Mouse (Mus musculus) embryonic facial prominence, embryonic 10.5 days (tissue): ENCODE data around the gene Gm9508. TPM values are rescaled to one million over a fixed set of nuclear protein-coding genes. Genes with fewer than 3 reads are reported as not detected.

Experiments used
- DNase-seq: peaks from one replicate; pipeline ENCODE4 v3.0.0-alpha.2; 2017; ENCODE audit warnings: low spot score
- H3K27ac ChIP-seq: fragments of 300-500 bp; sonication (generic); replicated peaks from 2 replicates; pipeline ENCODE4 v1.5.1; 2016; ENCODE audit warnings: mild to moderate bottlenecking
- H3K27me3 ChIP-seq: fragments of 300-500 bp; sonication (generic); replicated peaks from 2 replicates; pipeline ENCODE4 v1.6.1; 2016; ENCODE audit warnings: low read depth, mild to moderate bottlenecking; ENCODE audit not compliant: poor library complexity, severe bottlenecking
- H3K36me3 ChIP-seq: fragments of 300-500 bp; sonication (generic); replicated peaks from 2 replicates; pipeline ENCODE4 v1.6.1; 2016; ENCODE audit warnings: mild to moderate bottlenecking, moderate library complexity
- H3K4me1 ChIP-seq: fragments of 300-500 bp; sonication (generic); 2 replicates; pipeline ENCODE4 v1.6.1; 2016
- H3K4me3 ChIP-seq: fragments of 300-500 bp; sonication (generic); 2 replicates; pipeline ENCODE4 v1.5.1; 2016; ENCODE audit warnings: mild to moderate bottlenecking, moderate library complexity
- H3K9me3 ChIP-seq: fragments of 300-500 bp; sonication (generic); 2 replicates; pipeline ENCODE4 v1.6.1; 2016; ENCODE audit warnings: mild to moderate bottlenecking
- WGBS: fragments of 180-500 bp; shearing (Covaris S2); methylation state at CpG from one replicate; pipeline ENCODE4 v1.1.7; 2016; 5-methylcytosine and 5-hydroxymethylcytosine counted together
- polyA plus RNA-seq: library from polyadenylated mRNA; unstranded; fragments of >200 nt; fragmentation: Nextera tagmentation; extraction: Ambion mirVana; gene quantifications from 2 replicates; pipeline ENCODE4 v1.2.1, GENCODE M21; 2016

The Gm9508 gene
- polyA plus RNA-seq, 1 experiment from 2014 or later, result not detected

- Histone ChIP-seq H3K27ac (no peak overlapping the region; the same call in 1 of the 2 replicates), H3K36me3 (no peaks in the 10 kb centered on the region), H3K4me1 (no peaks in the 10 kb centered on the region), H3K27me3 (peaks cover 12% of the 10 kb centered on the region), H3K9me3 (no peaks in the 10 kb centered on the region), H3K4me3 (0 out of 2 replicates have a peak overlapping the region, but pooled peaks have one; percentile 6)
- WGBS, result 56% methylated on average over 43 of the region's 43 CpGs
- DNase-seq, result no peak
Observed at GRCm38 (mm10) chr10:77663949-77664665, 32.9 kb downstream of the Gm9508 start.

- WGBS, result 78% methylated on average over 15 of the region's 15 CpGs
- H3K27ac ChIP-seq, result no peak overlapping the region
- no peak for DNase-seq
- no peak overlapping the region for H3K4me3 ChIP-seq
- H3K36me3 ChIP-seq, result no peaks in the 10 kb centered on the region
- H3K4me1 ChIP-seq, result 0 out of 2 replicates have a peak, but pooled peaks cover 3% of the 10 kb centered on the region
- H3K27me3 ChIP-seq, result peaks cover 1% of the 10 kb centered on the region; the same call in 1 of the 2 replicates
- H3K9me3 ChIP-seq, result no peaks in the 10 kb centered on the region
Observed at GRCm38 (mm10) chr10:77658286-77658994, 38.6 kb downstream of the Gm9508 start.

GRCm38 (mm10) chr10:77652046-77652445, 45.0 kb downstream of the Gm9508 start:
- Histone ChIP-seq H3K4me1 (no peaks in the 10 kb centered on the region), H3K27me3 (no peaks in the 10 kb centered on the region), H3K27ac (no peak overlapping the region), H3K4me3 (no peak overlapping the region), H3K9me3 (no peaks in the 10 kb centered on the region), H3K36me3 (peaks cover 2% of the 10 kb centered on the region)
- WGBS, result 88% methylated on average over 9 of the region's 9 CpGs
- no peak for DNase-seq

GRCm38 (mm10) chr10:77647901-77648300, 49.1 kb downstream of the Gm9508 start:
- H3K4me1 ChIP-seq, result no peaks in the 10 kb centered on the region
- DNase-seq, result no peak
- 83% methylated on average over 8 of the region's 8 CpGs for WGBS
- H3K4me3 ChIP-seq, result no peak overlapping the region
- H3K9me3 ChIP-seq, result no peaks in the 10 kb centered on the region
- H3K36me3 ChIP-seq, result peaks cover 44% of the 10 kb centered on the region
- H3K27me3 ChIP-seq, result no peaks in the 10 kb centered on the region
- no peak overlapping the region for H3K27ac ChIP-seq

- Histone ChIP-seq H3K4me1 (no peaks in the 10 kb centered on the region), H3K27me3 (no peaks in the 10 kb centered on the region), H3K4me3 (no peak overlapping the region), H3K27ac (no peak overlapping the region), H3K9me3 (no peaks in the 10 kb centered on the region), H3K36me3 (peaks cover 48% of the 10 kb centered on the region)
- 77% methylated on average over 1 of the region's 1 CpGs for WGBS
- no peak for DNase-seq
Observed at GRCm38 (mm10) chr10:77647461-77647860, 49.6 kb downstream of the Gm9508 start.

Other genes starting within 250 kb of the Gm9508 start
- gene Fam207a, start 181.4 kb downstream of the Gm9508 start, polyA plus RNA-seq, result 43.9 and 46.9 TPM in 2 replicates
- 0.60 and 1.3 TPM in 2 replicates for gene Itgb2, start 167.0 kb downstream of the Gm9508 start, polyA plus RNA-seq
- 65.6 and 71.0 TPM in 2 replicates for gene Pttg1ip, start 115.5 kb downstream of the Gm9508 start, polyA plus RNA-seq
- 419 and 445 TPM in 2 replicates for gene Sumo3, start 91.1 kb downstream of the Gm9508 start, polyA plus RNA-seq
- gene Gm49325, start 91.0 kb downstream of the Gm9508 start, polyA plus RNA-seq, result 1.9 and 8.0 TPM in 2 replicates
- 98.9 and 101 TPM in 2 replicates for gene Ube2g2, start 75.0 kb downstream of the Gm9508 start, polyA plus RNA-seq
- gene Tspear, start 10.7 kb downstream of the Gm9508 start, polyA plus RNA-seq, result 0.97 and 1.2 TPM in 2 replicates
- gene Gm19402, start 6.5 kb downstream of the Gm9508 start, polyA plus RNA-seq, result not detected in 2 replicates
- not detected in 2 replicates for gene Gm10272, start 9.4 kb upstream of the Gm9508 start, polyA plus RNA-seq
- not detected in 2 replicates for gene Gm10024, start 14.2 kb upstream of the Gm9508 start, polyA plus RNA-seq
- gene Gm10142, start 18.6 kb upstream of the Gm9508 start, polyA plus RNA-seq, result not detected in 2 replicates
- gene Krtap12-1, start 23.4 kb upstream of the Gm9508 start, polyA plus RNA-seq, result not detected in 2 replicates
- gene Gm10100, start 29.3 kb upstream of the Gm9508 start, polyA plus RNA-seq, result not detected in 2 replicates
- not detected in 2 replicates for gene Gm18596, start 45.4 kb upstream of the Gm9508 start, polyA plus RNA-seq
- gene Gm9736, start 54.1 kb upstream of the Gm9508 start, polyA plus RNA-seq, result not detected in 2 replicates
- not detected in 2 replicates for gene Gm3233, start 62.4 kb upstream of the Gm9508 start, polyA plus RNA-seq
- gene Gm3238, start 74.1 kb upstream of the Gm9508 start, polyA plus RNA-seq, result not detected in 2 replicates
- gene Gm7138, start 79.7 kb upstream of the Gm9508 start, polyA plus RNA-seq, result not detected in 2 replicates
- not detected in 2 replicates for gene Gm3250, start 85.3 kb upstream of the Gm9508 start, polyA plus RNA-seq
- not detected in 2 replicates for gene Gm7137, start 91.0 kb upstream of the Gm9508 start, polyA plus RNA-seq
- gene Gm9639, start 97.8 kb upstream of the Gm9508 start, polyA plus RNA-seq, result not detected in 2 replicates
- not detected in 2 replicates for gene Gm19668, start 101.9 kb upstream of the Gm9508 start, polyA plus RNA-seq
- not detected in 2 replicates for gene Gm9507, start 114.6 kb upstream of the Gm9508 start, polyA plus RNA-seq
- gene Gm2696, start 117.4 kb upstream of the Gm9508 start, polyA plus RNA-seq, result not detected in 2 replicates
- gene Krtap10-4, start 129.9 kb upstream of the Gm9508 start, polyA plus RNA-seq, result not detected in 2 replicates
- gene Krtap10-10, start 138.7 kb upstream of the Gm9508 start, polyA plus RNA-seq, result not detected in 2 replicates
- not detected in 2 replicates for gene Gm36176, start 149.6 kb upstream of the Gm9508 start, polyA plus RNA-seq
- not detected in 2 replicates for gene Gm10318, start 155.6 kb upstream of the Gm9508 start, polyA plus RNA-seq
- not detected in 2 replicates for gene Gm3285, start 164.7 kb upstream of the Gm9508 start, polyA plus RNA-seq
- gene Lrrc3, start 205.3 kb upstream of the Gm9508 start, polyA plus RNA-seq, result 2.2 and 2.3 TPM in 2 replicates